Mouse (Mus musculus) liver, adult 2 months (tissue): ENCODE results near the gene Runx2. TPM values are rescaled to one million over a fixed set of nuclear protein-coding genes. Genes with fewer than 3 reads are reported as not detected.

Experiments used
- DNase-seq: peaks from one replicate; pipeline ENCODE4 v3.0.0-alpha.2; 2011; ENCODE audit warnings: low read depth, low spot score; ENCODE audit errors: extremely low read depth
- H3K27ac ChIP-seq: fragments of 200-500 bp; replicated peaks from 2 replicates; pipeline ENCODE4 v1.5.1; 2012; ENCODE audit warnings: low read depth, mild to moderate bottlenecking, control low read depth, inconsistent platforms, low read length; ENCODE audit not compliant: insufficient read depth
- H3K27me3 ChIP-seq: fragments of 200-500 bp; 2 replicates; pipeline ENCODE4 v1.6.1; 2012; ENCODE audit warnings: mild to moderate bottlenecking, moderate library complexity, low read length, inconsistent platforms; ENCODE audit not compliant: control insufficient read depth, insufficient read depth
- H3K36me3 ChIP-seq: fragments of 200-500 bp; 2 replicates; pipeline ENCODE4 v1.6.1; 2012; ENCODE audit warnings: low read length, inconsistent platforms; ENCODE audit not compliant: control insufficient read depth, insufficient read depth
- H3K4me1 ChIP-seq: fragments of 200-500 bp; 2 replicates; pipeline ENCODE4 v1.6.1; 2011; ENCODE audit warnings: low read length; ENCODE audit not compliant: control insufficient read depth, insufficient read depth
- H3K4me3 ChIP-seq: fragments of 200-500 bp; 2 replicates; pipeline ENCODE4 v1.5.1; 2011; ENCODE audit warnings: low read depth, mild to moderate bottlenecking, control low read depth, low read length, moderate library complexity; ENCODE audit not compliant: insufficient read depth
- H3K79me2 ChIP-seq: fragments of 200-500 bp; 2 replicates; pipeline ENCODE4 v1.6.1; 2012; ENCODE audit warnings: inconsistent platforms, mild to moderate bottlenecking, low read length, moderate library complexity; ENCODE audit not compliant: control insufficient read depth, insufficient read depth
- H3K9ac ChIP-seq: fragments of 200-500 bp; 2 replicates; pipeline ENCODE4 v1.6.1; 2012; ENCODE audit warnings: low read depth, mild to moderate bottlenecking, control low read depth, inconsistent platforms, low read length
- CTCF ChIP-seq: fragments of 200-500 bp; IDR thresholded peaks from 2 replicates; pipeline ENCODE4 v1.5.1; 2011; ENCODE audit warnings: low read depth, low read length, control low read depth
- POLR2A ChIP-seq: fragments of 200-500 bp; IDR thresholded peaks from 2 replicates; pipeline ENCODE4 v1.6.1; 2011; ENCODE audit warnings: low read length, control low read depth; ENCODE audit not compliant: insufficient read depth; ENCODE audit errors: extremely low read depth
- WGBS: fragments of 180-500 bp; shearing (Covaris S2); methylation state at CpG from one replicate; pipeline ENCODE4 v1.1.7; 2018; 5-methylcytosine and 5-hydroxymethylcytosine counted together
- polyA plus RNA-seq: library from polyadenylated mRNA; depleted of rRNA; stranded (reverse); fragments of >200 nt; gene quantifications from 2 replicates; pipeline ENCODE4 v1.2.3, GENCODE M21; 2012
- total RNA-seq: library from RNA; depleted of rRNA; stranded (reverse); fragments of >200 nt; gene quantifications from 2 replicates; pipeline ENCODE4 v1.2.3, GENCODE M21; 2014

Runx2 gene
- total and polyA plus RNA-seq, 2 experiments, result 0.09 to 0.21 TPM

DNA sequence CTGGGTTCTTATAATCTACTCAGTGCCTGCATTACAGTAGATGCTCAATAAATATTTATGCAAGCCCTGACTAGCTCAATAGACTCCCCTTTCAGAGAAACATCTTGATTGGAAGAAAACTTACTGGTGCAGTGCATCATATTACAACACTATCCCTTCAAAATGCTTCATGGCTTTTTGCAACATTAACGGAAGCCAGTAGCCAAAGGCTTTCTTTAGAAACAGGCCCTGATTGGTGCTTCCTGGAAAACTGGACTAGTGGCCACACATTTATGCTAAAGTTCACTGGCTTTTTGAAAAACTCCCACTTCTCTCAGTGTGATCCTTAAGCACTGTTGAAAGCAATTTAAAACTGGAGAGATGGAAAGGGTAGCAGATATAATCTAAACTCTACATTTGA, 151.4 kb downstream of the Runx2 start:
- Histone ChIP-seq H3K4me3 (no peak overlapping the region), H3K27me3 (no peaks in the 10 kb centered on the region), H3K79me2 (no peaks in the 10 kb centered on the region), H3K9ac (no peak overlapping the region), H3K27ac (no peak overlapping the region), H3K4me1 (no peaks in the 10 kb centered on the region), H3K36me3 (no peaks in the 10 kb centered on the region)
- no peak for DNase-seq
- 72% methylated on average over 1 of the region's 1 CpGs for WGBS
- TF ChIP-seq POLR2A (no peak), CTCF (no peak)

GRCm38 (mm10) chr17:44662080-44662706, 152.4 kb downstream of the Runx2 start:
- DNase-seq, result no peak
- Histone ChIP-seq H3K36me3 (no peaks in the 10 kb centered on the region), H3K79me2 (no peaks in the 10 kb centered on the region), H3K27me3 (no peaks in the 10 kb centered on the region), H3K4me3 (no peak overlapping the region), H3K9ac (no peak overlapping the region), H3K27ac (no peak overlapping the region), H3K4me1 (no peaks in the 10 kb centered on the region)
- WGBS, result 87% methylated on average over 6 of the region's 6 CpGs
- TF ChIP-seq POLR2A (no peak), CTCF (no peak)

DNA sequence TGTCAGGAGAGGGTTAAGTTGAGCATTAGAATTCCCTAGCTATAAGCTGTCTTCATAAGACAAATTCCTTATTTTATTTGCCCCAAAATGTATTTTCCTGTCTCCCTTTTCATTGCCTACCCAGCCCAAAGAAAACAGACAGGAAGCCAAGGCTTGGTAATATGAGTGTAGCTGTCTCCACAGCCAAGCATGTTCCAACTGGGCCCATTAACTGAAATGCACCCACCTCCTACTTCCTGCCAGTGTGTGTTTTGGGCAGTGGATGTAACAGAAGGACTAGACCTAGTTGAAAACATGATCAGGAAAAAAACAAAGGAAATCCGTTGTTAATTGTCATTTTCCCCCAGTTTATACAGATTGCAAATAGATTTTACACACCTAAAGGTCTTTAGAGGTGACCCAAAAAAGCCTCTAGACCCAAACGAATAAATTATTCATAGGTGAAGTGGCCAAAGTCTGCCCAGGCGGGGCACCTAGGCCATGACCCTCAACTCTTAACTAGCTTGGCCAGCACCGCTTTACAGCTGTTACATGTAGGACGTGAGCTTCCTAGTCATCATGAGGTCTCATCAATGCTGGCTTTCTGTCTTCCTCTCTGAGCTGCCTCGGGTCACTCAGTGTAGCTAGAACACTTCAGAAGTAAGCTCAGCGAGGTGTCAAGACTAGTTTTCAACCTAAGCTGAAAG, 154.3 kb downstream of the Runx2 start:
- no peak overlapping the region for H3K4me3 ChIP-seq
- WGBS, result 76% methylated on average over 7 of the region's 7 CpGs

DNA sequence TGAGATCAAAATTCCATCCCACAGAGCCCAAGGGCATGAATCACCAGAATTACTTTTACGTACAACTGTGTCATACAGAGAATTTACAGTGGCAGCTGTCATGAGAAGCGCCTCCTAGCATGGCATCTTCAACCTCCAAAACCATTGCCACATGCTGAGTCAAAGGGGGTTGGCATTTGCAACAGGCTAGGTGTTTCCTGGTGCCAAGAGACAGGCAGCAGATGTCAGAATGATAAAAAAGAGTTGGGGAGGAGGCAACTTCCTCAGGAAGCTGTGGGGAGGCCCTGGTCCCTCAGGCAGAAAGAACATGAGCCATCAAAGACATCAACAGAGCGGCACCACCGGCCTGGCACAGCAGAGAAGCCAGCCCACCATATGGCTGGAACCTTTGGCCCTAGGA, 160.1 kb downstream of the Runx2 start:
- Histone ChIP-seq H3K4me3 (no peak overlapping the region), H3K36me3 (no peaks in the 10 kb centered on the region), H3K9ac (no peak overlapping the region), H3K27me3 (no peaks in the 10 kb centered on the region), H3K4me1 (no peaks in the 10 kb centered on the region), H3K27ac (no peak overlapping the region), H3K79me2 (no peaks in the 10 kb centered on the region)
- TF ChIP-seq CTCF, result no peak
- no peak for TF ChIP-seq POLR2A
- WGBS, result 79% methylated on average over 4 of the region's 4 CpGs
- DNase-seq, result no peak

More for the DNA sequence above, 154.3 kb downstream of the Runx2 start:
- no peaks in the 10 kb centered on the region for H3K79me2 ChIP-seq
- no peaks in the 10 kb centered on the region for H3K27me3 ChIP-seq
- no peak for DNase-seq
- H3K36me3 ChIP-seq, result no peaks in the 10 kb centered on the region
- TF ChIP-seq POLR2A (no peak), CTCF (no peak)
- H3K4me1 ChIP-seq, result no peaks in the 10 kb centered on the region
- H3K9ac ChIP-seq, result no peak overlapping the region
- no peak overlapping the region for H3K27ac ChIP-seq

GRCm38 (mm10) chr17:44653081-44653480, 161.5 kb downstream of the Runx2 start:
- H3K79me2 ChIP-seq, result no peaks in the 10 kb centered on the region
- no peak for DNase-seq
- no peak overlapping the region for H3K4me3 ChIP-seq
- H3K9ac ChIP-seq, result no peak overlapping the region
- 77% methylated on average over 3 of the region's 3 CpGs for WGBS
- H3K27me3 ChIP-seq, result no peaks in the 10 kb centered on the region; the same call in 1 of the 2 replicates
- TF ChIP-seq POLR2A (no peak), CTCF (no peak)
- H3K27ac ChIP-seq, result no peak overlapping the region
- H3K4me1 ChIP-seq, result no peaks in the 10 kb centered on the region
- H3K36me3 ChIP-seq, result no peaks in the 10 kb centered on the region

- no peak for TF ChIP-seq POLR2A
- no peak for TF ChIP-seq CTCF
- H3K36me3 ChIP-seq, result no peaks in the 10 kb centered on the region
- H3K27ac ChIP-seq, result no peak overlapping the region
- DNase-seq, result no peak
- no peak overlapping the region for H3K9ac ChIP-seq
- H3K4me1 ChIP-seq, result no peaks in the 10 kb centered on the region
- no peak overlapping the region for H3K4me3 ChIP-seq
- no peaks in the 10 kb centered on the region; the same call in 1 of the 2 replicates for H3K27me3 ChIP-seq
- WGBS, result 92% methylated on average over 7 of the region's 7 CpGs
- H3K79me2 ChIP-seq, result no peaks in the 10 kb centered on the region
Observed at GRCm38 (mm10) chr17:44652054-44652453, 162.5 kb downstream of the Runx2 start.
